Mouse (Mus musculus): ENCODE results near the gene Rtn4rl1.

DNA sequence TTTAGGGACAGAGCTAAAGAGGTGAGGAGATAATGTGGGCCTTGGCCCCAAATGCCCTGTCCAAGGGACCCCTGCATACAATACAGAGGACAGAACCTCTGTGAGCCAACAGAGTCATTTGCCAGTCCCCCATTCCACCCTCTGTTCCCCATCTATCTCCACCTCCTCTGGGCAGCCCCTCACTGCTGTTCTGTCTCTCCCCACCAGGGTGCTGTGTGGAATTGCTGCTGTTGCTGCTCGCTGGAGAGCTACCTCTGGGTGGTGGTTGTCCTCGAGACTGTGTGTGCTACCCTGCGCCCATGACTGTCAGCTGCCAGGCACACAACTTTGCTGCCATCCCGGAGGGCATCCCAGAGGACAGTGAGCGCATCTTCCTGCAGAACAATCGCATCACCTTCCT, 71.0 kb downstream of the Rtn4rl1 start:
- no peak for TF ChIP-seq POLR2A (IDR thresholded peaks at IDR 0.05; ENCODE audit: borderline replicate concordance, insufficient read depth, low read length)
- no peak for TF ChIP-seq CTCF (IDR thresholded peaks at IDR 0.05; ENCODE audit: borderline replicate concordance, insufficient read depth, low read depth, low read length)

Measured in cerebellum, adult 2 months (tissue).